Mouse (Mus musculus) naive thymus-derived CD4-positive, alpha-beta T cell, adult 2 months (primary cell): Measurements from ENCODE around the gene Actl6b.

Experiments used
- DNase-seq: peaks from one replicate; pipeline ENCODE4 v3.0.0-alpha.2; 2011; ENCODE audit warnings: low read depth

Gene Actl6b

DNA sequence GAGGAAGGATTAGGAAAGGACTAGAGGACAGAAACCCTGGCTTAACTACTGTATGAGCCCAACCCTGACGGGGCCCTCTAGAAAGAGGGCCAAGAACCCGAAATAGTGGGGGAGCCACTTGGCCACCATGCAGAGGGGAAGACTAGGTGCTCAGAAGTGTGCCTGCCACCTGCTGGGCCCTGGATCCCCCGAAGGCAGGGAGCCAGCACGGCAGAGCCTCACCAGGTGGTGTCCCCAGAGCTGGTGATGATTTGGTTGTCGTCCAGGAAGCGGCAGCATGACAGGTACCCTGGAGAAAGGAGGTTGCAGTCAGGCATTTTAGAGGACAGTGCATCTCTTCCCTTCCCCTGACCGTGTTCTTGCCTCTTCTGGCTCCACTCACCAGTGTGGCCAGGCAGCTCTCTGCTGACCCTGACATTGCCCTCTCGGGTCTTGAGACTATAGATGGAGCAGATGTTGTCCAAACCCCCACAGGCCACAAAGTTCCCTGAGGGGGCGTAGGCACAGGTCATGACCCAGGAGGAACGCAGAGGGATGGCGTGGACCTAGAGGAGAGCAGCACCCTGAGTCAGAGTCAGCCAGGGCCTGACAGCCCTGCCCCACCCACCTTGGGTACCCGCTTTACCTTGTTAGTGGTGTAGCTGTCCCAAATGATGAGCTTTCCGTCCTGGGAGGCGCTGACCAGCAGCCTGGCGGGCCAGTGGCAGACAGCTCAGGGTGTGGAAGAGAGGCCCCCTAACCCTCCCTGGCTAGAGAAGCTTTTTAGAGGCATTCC lies 23.9 kb upstream of the Actl6b start:
- DNase-seq, result no peak

GRCm38 (mm10) chr5:137530075-137530474 lies 23.2 kb upstream of the Actl6b start:
- DNase-seq, result no peak

- peak; percentile 73 for DNase-seq
These were observed 22.5 kb upstream of the Actl6b start for GRCm38 (mm10) chr5:137530588-137531413.

DNA sequence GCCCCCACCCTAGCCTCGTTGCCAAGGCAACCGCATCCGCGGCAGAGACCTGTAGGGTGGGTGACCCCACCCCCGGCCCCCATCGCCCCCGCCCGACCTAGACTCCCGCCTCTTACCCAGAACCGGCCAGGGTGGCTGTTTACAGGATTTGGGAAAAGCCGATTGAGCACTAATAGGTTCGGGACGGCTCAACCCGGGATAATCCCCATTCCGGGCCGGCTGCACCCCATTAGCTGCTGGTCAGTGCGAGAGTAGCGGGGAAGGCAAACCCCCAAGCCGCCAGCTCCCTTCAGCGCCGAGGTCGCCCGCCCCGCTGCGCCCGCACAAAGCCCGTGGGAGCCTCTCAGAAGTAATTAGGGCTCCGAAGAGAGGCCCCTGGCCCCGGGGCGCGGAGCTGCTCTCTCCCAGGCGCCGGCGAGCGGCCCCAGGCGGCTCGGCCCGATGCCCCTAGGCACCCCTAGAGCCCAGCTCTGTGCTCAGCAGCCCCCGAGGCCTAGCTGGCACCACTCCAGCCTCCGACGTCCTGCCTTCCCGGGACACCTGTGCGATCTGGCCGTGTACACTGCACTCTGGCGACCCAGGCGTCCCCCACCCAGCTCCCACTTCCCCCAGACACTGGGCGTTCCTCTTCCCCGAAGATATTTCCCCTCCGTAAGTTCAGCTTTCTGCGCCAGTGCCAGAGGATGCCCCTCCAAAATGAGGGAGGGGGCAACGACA lies 21.7 kb upstream of the Actl6b start:
- DNase-seq, result no peak

GRCm38 (mm10) chr5:137532131-137532807 lies 21.0 kb upstream of the Actl6b start:
- peak; percentile 53 for DNase-seq

- no peak for DNase-seq
These were observed 20.6 kb upstream of the Actl6b start for GRCm38 (mm10) chr5:137532808-137533116.

DNA sequence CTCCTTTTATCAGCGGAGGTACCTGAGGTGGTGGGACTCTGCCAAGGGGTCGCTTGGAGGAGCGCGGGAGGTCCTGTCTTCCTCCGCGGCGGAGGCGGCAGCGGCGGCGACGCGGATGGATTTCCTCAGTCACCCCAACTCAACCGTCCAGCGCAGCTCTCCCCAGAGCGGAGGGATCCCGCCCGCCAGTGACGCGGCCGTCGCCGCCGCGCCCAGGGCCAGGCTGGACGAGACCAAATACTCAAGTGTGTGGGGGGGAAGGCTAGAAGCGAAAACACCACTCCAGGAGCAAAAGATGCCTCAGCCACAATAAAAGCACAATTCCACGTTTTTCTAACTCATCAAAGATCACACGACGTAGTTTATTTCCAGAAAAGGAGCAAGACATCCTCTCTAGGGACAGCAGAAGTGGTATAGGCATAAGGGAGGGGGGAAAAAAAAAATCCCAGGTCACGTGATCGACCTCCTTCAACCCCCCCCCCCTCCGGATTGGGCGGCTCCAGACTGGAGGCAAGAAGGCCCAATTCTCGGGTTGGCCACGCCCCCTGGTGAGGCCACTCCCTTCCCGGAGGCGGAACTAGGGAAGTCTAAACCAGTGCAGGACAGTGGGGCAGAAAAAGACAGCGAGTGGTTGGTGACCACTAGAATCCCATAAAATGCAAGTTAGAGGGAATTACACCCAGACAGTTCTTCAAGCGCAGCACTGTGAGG lies 20.0 kb upstream of the Actl6b start, which contains the start of the genes Epo and Gnb2:
Gene Epo (minus strand): TSS at position 126 of the 711 bp plus-strand sequence.
Gene Gnb2 (minus strand): TSS at position 394 of the 711 bp plus-strand sequence.
- peak; percentile 99 for DNase-seq

DNA sequence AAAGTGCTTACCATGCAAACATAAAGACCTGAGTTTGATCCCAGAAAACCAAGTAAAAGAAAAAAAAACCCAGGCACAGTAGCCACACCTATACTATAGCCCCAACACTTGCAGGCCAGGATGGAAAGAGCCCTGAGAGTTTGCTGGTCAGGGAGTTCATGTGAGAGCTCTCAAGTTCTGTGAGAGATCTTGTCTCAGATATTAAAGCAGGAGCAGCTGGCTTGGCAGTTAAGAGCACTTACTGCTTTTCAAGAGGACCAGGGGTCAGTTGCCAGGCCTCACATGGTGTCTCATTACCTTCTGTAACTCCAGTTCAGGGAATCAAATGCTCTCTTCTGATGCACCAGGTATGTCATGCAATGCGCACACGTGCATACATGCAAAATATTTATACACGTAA lies 18.6 kb upstream of the Actl6b start:
- no peak for DNase-seq

DNA sequence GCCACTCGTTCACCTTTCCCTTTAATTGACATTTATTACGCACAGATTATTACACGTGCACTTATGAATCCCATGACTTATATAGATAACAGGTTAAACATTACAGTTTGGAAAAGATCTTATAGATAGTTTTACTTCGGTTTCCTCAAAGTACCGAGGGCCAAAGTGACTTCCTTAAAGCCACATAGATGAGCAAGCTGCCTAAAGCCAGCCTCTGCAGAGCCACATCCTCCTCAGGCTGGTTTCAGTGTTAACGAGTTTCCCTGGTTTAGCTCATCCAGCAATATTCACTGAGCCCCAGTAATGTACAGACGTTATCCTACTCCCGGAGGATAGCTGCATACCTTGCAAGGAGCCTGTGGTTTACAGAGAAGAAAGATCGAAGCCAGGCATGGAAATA lies 18.0 kb upstream of the Actl6b start:
- no peak for DNase-seq

GRCm38 (mm10) chr5:137537461-137537860 lies 15.9 kb upstream of the Actl6b start:
- DNase-seq, result no peak

- DNase-seq, result no peak
These were observed 14.0 kb upstream of the Actl6b start for GRCm38 (mm10) chr5:137539291-137539801.

- no peak for DNase-seq
These were observed 12.3 kb upstream of the Actl6b start for GRCm38 (mm10) chr5:137540991-137541390.

- no peak for DNase-seq
These were observed 11.4 kb upstream of the Actl6b start for GRCm38 (mm10) chr5:137541768-137542540.

DNA sequence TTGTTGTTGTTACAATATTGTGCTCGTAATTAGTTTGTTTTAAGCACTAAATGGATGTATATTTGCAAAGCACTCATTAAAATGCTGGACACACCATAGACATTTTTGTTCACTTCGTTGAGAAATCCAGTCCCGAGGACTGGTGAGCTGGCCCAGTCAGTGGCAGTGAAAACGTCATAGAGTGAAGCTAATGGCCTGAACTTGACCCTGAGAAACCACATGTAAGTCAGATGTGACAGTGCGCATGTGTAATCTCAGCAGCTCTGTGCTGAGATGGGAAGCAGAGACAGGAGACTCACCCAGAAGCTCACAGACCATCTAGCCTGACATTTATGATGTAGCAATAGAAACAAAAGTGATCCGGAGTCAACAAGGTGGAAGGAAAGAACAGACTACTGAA lies 8.4 kb upstream of the Actl6b start:
- DNase-seq, result no peak

DNA sequence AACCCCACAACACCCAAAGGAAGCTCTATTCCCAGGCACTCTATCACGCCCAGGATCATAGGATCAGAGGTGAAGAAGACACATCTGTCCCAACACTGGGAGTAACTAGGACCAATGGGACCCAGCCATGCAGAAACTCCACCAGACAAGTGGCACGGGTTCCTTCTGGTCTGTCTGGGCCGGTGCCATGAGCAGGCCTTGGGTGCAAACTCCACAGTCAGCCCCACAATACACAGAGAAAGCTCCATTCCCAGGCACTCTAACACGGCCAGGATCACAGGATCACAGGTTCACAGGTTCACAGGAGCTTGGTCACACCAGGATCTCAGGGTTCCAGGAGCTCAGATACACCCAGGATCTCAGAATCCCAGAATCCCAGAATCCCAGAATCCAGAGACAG lies 7.7 kb upstream of the Actl6b start:
- no peak for DNase-seq

GRCm38 (mm10) chr5:137549840-137550239 lies 3.5 kb upstream of the Actl6b start:
- no peak for DNase-seq

DNA sequence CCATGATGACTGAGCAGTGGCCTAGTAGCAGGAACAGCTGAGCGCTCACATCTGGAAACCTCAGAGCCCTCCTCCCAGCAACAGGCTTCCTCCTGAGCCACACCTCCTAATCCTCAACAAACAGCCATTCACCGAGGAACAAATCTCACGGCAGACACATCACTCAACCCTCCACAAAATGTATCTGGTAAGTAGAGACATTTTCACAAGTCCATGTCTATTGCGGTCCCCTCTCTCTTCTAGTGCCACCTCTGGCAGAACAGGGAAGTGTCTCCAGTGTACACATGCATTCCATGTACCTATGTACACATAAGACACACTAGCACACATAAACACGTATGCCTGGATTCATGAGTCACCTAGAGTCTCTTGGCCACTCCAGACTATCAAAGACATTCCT lies 2.2 kb upstream of the Actl6b start:
- peak; percentile 36 for DNase-seq

GRCm38 (mm10) chr5:137553000-137553399 lies 317 bp upstream of the Actl6b start:
- DNase-seq, result no peak

- no peak for DNase-seq
These were observed 581 bp downstream of the Actl6b start for GRCm38 (mm10) chr5:137553898-137554297.

- DNase-seq, result no peak
These were observed 8.2 kb downstream of the Actl6b start for GRCm38 (mm10) chr5:137561556-137561955.
